Mouse (Mus musculus) frontal cortex, adult 2 months (tissue): ENCODE measurements around the gene Tmem161b. TPM values are rescaled to one million over a fixed set of nuclear protein-coding genes. Genes with fewer than 3 reads are reported as not detected.
"Not testable (repeated sequence)": the region's sequence is repeated elsewhere in the genome, so short reads cannot be mapped to it uniquely, and the experiment has no call there.

ENCODE experiments used
- DNase-seq, 2 experiments: peaks; one replicate each; pipeline ENCODE4 v3.0.0; 2022; ENCODE audit warnings: low spot score in 1 of 2; ENCODE audit errors: extremely low spot score in 1 of 2
- polyA plus RNA-seq: library from polyadenylated mRNA; depleted of rRNA; stranded (reverse); fragments of >200 nt; gene quantifications from 2 replicates; pipeline ENCODE4 v1.2.3, GENCODE M21; 2012; rRNA removed

The Tmem161b gene
- polyA plus RNA-seq = 24.3 and 27.5 TPM in 2 replicates

- DNase-seq = peak; percentile 73 to 88
Observed at GRCm38 (mm10) chr13:84221820-84222681, at the start of gene Tmem161b. Tmem161b (plus strand) TSS chr13:84222296.

GRCm38 (mm10) chr13:84185835-84186234 is 36.3 kb upstream of the Tmem161b start:
- not testable (repeated sequence) for DNase-seq

DNA sequence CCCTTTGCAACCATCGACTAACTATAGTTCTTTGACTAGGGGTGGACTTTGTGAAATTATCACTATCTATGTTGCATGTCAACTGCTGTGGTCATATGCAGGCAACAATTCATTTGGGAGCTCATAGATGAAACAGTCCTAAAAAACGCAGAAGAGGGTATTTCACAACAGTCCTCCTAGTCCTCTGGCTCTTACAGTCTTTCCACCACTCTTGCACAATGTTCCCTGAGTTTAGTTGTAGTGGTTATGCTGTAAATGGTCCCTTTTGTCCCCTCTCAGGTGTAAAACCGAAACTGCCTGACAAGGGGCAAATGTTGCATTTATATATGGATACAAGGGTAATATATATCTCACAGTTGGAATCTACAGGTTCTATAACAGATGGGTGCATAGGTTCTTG is 29.4 kb upstream of the Tmem161b start:
- no peak for DNase-seq

DNA sequence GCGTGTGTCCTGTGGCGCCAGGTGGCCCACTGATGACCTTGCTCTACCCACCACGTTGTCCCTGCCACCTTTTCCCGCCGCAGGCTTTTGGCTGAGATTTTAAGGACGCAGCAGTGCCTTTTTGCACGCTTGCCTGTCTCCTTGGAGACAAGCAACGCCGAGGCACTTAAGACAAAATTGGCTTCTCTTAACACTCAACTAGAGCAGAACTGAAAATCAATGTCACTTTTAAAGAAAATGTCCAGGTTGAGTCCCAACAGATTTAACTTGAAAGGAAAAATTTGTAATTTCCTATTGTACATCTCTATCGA is 541 bp downstream of the Tmem161b start:
- DNase-seq = no peak

GRCm38 (mm10) chr13:84223018-84223417 is 922 bp downstream of the Tmem161b start:
- no peak for DNase-seq

- DNase-seq = no peak
Observed at GRCm38 (mm10) chr13:84234019-84234418, 11.9 kb downstream of the Tmem161b start.

DNA sequence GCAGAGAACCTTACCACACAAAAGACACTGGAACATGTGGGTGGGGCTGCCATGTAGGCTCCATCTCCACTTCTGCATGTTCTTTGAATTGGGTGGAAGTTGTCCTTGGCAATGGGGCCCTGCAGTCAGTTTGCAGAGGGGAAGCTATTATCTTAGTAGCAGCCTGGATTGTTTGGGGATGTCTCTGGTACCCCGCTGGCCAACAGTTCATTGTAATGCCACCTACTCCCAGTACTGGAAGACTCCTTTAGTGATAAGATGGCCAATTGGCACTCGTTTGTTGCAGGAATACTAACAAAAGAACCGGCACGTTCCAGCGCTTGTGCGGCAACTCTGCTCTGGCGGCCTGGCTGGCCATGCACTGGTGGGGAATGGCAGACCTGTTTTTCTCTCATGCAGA is 14.7 kb downstream of the Tmem161b start:
- no peak for DNase-seq

DNA sequence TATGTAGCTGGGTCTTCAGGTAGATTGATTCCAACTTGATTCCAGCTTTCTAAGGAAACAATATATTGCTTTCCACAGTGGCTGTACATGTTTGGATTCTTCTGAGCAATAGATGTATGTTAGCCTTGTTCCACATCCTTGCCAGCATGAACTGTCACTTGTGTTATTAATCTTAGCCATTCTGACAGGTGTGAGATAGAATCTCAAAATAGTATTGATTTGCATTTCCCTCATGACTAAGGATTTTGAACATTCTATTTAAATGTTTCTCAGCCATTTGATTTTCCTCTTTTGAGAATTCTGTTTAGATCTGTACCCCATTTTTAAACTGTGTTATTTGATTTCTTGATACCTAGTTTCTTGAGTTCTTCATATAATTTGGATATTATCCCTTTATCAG is 16.1 kb downstream of the Tmem161b start:
- no peak for DNase-seq

DNA sequence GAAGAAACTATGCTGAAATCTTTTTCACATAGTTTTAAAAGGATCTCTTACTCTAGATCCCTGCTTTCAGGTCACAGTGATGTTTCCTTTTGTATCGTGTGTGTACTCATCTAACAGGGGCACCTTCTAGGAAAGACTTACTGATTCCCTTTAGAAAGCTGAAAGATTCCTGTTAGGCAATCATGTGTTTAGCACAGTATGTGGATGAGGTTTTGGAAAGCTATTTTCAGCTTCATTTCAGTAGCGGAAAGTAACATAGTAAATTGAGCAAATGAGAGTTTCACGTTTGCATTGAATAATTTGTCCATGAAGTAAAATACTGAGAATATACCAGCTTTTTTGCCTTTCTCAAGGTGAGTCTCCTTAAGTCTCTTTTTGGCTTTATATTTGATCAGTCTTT is 26.0 kb downstream of the Tmem161b start:
- no peak for DNase-seq

DNA sequence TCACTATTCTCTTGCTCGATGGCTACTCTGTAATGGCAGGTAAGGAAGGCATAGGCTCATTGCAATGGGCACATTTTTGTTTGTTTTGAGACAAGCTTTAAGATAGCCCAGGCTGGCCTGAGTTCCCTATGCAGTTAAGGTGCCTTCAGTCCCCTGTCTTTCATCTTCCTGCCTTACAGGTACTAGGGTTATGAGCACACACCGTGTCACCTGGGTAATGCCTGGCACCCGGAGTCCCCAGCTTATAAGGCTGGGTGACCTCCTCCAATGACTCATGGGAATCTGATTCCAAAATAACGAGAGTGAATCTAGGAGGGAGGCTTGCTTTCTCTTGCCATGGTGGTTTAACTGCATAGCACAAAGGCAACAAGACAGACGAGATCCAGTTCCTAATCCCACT is 29.2 kb downstream of the Tmem161b start:
- no peak for DNase-seq

GRCm38 (mm10) chr13:84255047-84255446 is 33.0 kb downstream of the Tmem161b start:
- no peak for DNase-seq

DNA sequence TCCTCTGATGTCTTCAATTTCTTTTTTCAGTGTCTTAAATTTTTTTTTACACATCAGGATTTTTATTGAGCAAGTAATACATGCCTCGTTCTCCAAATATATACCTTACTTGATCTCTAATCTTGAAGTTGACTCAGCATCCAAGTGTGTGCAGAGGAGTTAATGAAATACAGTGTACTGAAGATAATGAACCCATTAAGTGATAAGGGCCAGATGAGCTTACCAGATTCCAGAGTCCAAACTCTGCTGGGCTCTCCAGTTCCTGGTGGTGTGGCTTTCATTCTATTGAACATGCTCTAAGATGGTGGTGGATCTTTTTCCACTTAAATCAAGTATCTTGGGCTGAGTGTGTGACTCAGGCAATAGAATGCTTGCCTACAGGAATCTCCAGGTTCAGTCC is 42.3 kb downstream of the Tmem161b start:
- DNase-seq = not testable (repeated sequence)

- no peak for DNase-seq
Observed at GRCm38 (mm10) chr13:84276246-84276645, 54.1 kb downstream of the Tmem161b start.

GRCm38 (mm10) chr13:84280352-84280751 is 58.3 kb downstream of the Tmem161b start:
- no peak for DNase-seq

GRCm38 (mm10) chr13:84282966-84283365 is 60.9 kb downstream of the Tmem161b start:
- no peak for DNase-seq

GRCm38 (mm10) chr13:84284764-84285558 is 62.9 kb downstream of the Tmem161b start:
- DNase-seq = peak in 1 of 2 experiments; percentile 34

- DNase-seq = no peak
Observed at GRCm38 (mm10) chr13:84285559-84285945, 63.5 kb downstream of the Tmem161b start.

GRCm38 (mm10) chr13:84299445-84300053 is 77.5 kb downstream of the Tmem161b start:
- no peak for DNase-seq

DNA sequence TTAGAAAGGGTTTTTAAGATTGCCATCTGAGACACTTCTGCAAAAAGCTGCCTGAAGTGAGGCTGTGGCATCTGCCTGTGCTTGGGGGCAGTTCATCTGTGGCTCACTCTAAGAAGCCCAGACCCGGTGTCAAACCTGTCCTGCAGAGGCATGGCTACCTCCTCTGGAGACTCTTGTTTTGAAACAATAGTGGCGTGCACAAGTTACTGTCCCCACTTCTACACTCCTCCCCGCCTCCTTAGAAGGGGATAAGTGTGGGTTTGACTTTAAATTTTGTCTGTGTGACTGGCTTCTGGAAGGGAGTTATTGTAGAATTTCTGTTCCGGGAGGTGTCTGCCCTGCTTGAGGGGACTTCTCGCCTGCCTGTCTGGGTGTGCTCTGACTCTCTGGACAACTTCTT is 121.2 kb downstream of the Tmem161b start:
- DNase-seq = no peak

- no peak for DNase-seq
Observed at GRCm38 (mm10) chr13:84343691-84344495, 121.8 kb downstream of the Tmem161b start.

GRCm38 (mm10) chr13:84344711-84345110 is 122.6 kb downstream of the Tmem161b start:
- DNase-seq = peak in 1 of 2 experiments; percentile 47
